Mouse (Mus musculus) G1E (cell line): ENCODE measurements around the gene Olfr584. TPM values are rescaled to one million over a fixed set of nuclear protein-coding genes. Genes with fewer than 3 reads are reported as not detected.

Experiments used
- ATAC-seq: 2 replicates; pipeline ENCODE4 v1.8.0; 2016; ENCODE audit warnings: mild to moderate bottlenecking; ENCODE audit not compliant: insufficient number of reproducible peaks, poor library complexity, low FRiP score, severe bottlenecking; ENCODE audit errors: extremely low read depth
- DNase-seq: peaks from one replicate; pipeline ENCODE4 v3.0.0; 2012; ENCODE audit warnings: low spot score
- H3K27me3 ChIP-seq: 2 replicates; pipeline ENCODE4 v1.6.1; 2012; ENCODE audit warnings: mild to moderate bottlenecking, low read length, inconsistent platforms; ENCODE audit not compliant: insufficient read depth
- H3K36me3 ChIP-seq: replicated peaks from 2 replicates; pipeline ENCODE3; 2012; ENCODE audit warnings: mild to moderate bottlenecking, inconsistent platforms
- H3K4me1 ChIP-seq: 2 replicates; pipeline ENCODE4 v1.6.1; 2012; ENCODE audit warnings: low read depth, low read length, inconsistent platforms, mixed read lengths; ENCODE audit not compliant: insufficient read depth
- H3K4me3 ChIP-seq: 2 replicates; pipeline ENCODE4 v1.5.1; 2012; ENCODE audit warnings: low read depth, mild to moderate bottlenecking, inconsistent platforms, low read length, moderate library complexity, mixed read lengths
- H3K9me3 ChIP-seq: replicated peaks from 2 replicates; pipeline ENCODE4 v1.6.1; 2012; ENCODE audit warnings: inconsistent platforms
- CTCF ChIP-seq: IDR thresholded peaks from 2 replicates; pipeline ENCODE4 v1.5.1; 2012; ENCODE audit warnings: low read depth, low read length, inconsistent platforms, mixed read lengths
- GATA1 ChIP-seq: IDR thresholded peaks from 2 replicates; pipeline ENCODE4 v1.6.1; 2012; ENCODE audit warnings: borderline replicate concordance, low read length, inconsistent platforms, mixed read lengths
- GATA2 ChIP-seq: IDR thresholded peaks from 2 replicates; pipeline ENCODE4 v1.6.1; 2012; ENCODE audit warnings: low read depth, low read length, inconsistent platforms, borderline replicate concordance
- POLR2AphosphoS5 ChIP-seq: IDR thresholded peaks from 2 replicates; pipeline ENCODE4 v1.6.1; 2012; ENCODE audit warnings: low read depth, low read length, inconsistent platforms; ENCODE audit not compliant: insufficient replicate concordance
- TAL1 ChIP-seq: conservative IDR thresholded peaks from 2 replicates; pipeline ENCODE4 v1.6.1; 2012; ENCODE audit warnings: low read depth, low read length, inconsistent platforms, mixed read lengths
- polyA plus RNA-seq: library from polyadenylated mRNA; stranded (reverse); fragments of >175 nt; gene quantifications from 2 replicates; pipeline ENCODE4 v1.2.3, GENCODE M21; 2012
- total RNA-seq, 2 experiments: library from RNA; stranded (forward) in 1 of 2; stranded (reverse) in 1 of 2; fragments of 200-1000 nt in 1 of 2; fragments of >200 nt in 1 of 2; fragmentation: Nextera tagmentation in 1 of 2; gene quantifications; 2 replicates each; pipeline ENCODE4 v1.2.3; 2014 to 2017

Gene Olfr584
- total RNA-seq (2014; fragmentation: Nextera tagmentation) = not detected in 2 replicates
- total RNA-seq (2017) = 0.06 and 0.16 TPM in 2 replicates
- polyA plus RNA-seq = not detected in 2 replicates

- Histone ChIP-seq H3K27me3 (no peaks in the 10 kb centered on the region), H3K4me1 (no peaks in the 10 kb centered on the region), H3K9me3 (no peaks in the 10 kb centered on the region), H3K4me3 (no peak within 1 kb of the TSS), H3K36me3 (no peaks in the 10 kb centered on the region)
- DNase-seq = no peak
- ATAC-seq = no peak
- TF ChIP-seq TAL1 (no peak), POLR2AphosphoS5 (no peak), CTCF (no peak)
These were observed at the start of gene Olfr584 for GRCm38 (mm10) chr7:103081585-103081984. TSS of gene Olfr584 (plus strand) at chr7:103081885.

- DNase-seq (no peak), ATAC-seq (no peak)
- Histone ChIP-seq H3K9me3 (no peaks in the 10 kb centered on the region), H3K4me1 (no peaks in the 10 kb centered on the region), H3K4me3 (no peak within 1 kb of the TSS), H3K27me3 (no peaks in the 10 kb centered on the region), H3K36me3 (no peaks in the 10 kb centered on the region)
- TF ChIP-seq TAL1 (no peak), POLR2AphosphoS5 (no peak), GATA2 (no peak), CTCF (no peak), GATA1 (no peak)
These were observed 44.0 kb upstream of the Olfr584 start, which contains the start of gene Olfr582 for GRCm38 (mm10) chr7:103037724-103038123. TSS of gene Olfr582 (plus strand) at chr7:103038024.

- no peak for TF ChIP-seq GATA1
- TF ChIP-seq TAL1 = no peak
- TF ChIP-seq CTCF = no peak
- TF ChIP-seq POLR2AphosphoS5 = no peak
- TF ChIP-seq GATA2 = no peak
- ATAC-seq (no peak), DNase-seq (no peak)
- H3K4me1 ChIP-seq = no peaks in the 10 kb centered on the region
- no peak within 1 kb of the TSS for H3K4me3 ChIP-seq
- no peaks in the 10 kb centered on the region for H3K27me3 ChIP-seq
- H3K36me3 ChIP-seq = no peaks in the 10 kb centered on the region
- no peaks in the 10 kb centered on the region for H3K9me3 ChIP-seq
These were observed 30.7 kb upstream of the Olfr584 start, which contains the start of gene Olfr583 for GRCm38 (mm10) chr7:103051000-103051399. TSS of gene Olfr583 (plus strand) at chr7:103051300.

- Histone ChIP-seq H3K36me3 (no peaks in the 10 kb centered on the region), H3K27me3 (no peaks in the 10 kb centered on the region), H3K4me3 (no peak within 1 kb of the TSS), H3K9me3 (no peaks in the 10 kb centered on the region), H3K4me1 (no peaks in the 10 kb centered on the region)
- TF ChIP-seq GATA2 = no peak
- no peak for TF ChIP-seq GATA1
- no peak for TF ChIP-seq CTCF
- TF ChIP-seq POLR2AphosphoS5 = no peak
- TF ChIP-seq TAL1 = no peak
- DNase-seq (no peak), ATAC-seq (no peak)
These were observed 15.7 kb downstream of the Olfr584 start, which contains the start of gene Olfr585 for GRCm38 (mm10) chr7:103097420-103097819. TSS of gene Olfr585 (plus strand) at chr7:103097720.

GRCm38 (mm10) chr7:103119406-103119805 lies 37.7 kb downstream of the Olfr584 start:
- Histone ChIP-seq H3K27me3 (no peaks in the 10 kb centered on the region), H3K36me3 (no peaks in the 10 kb centered on the region), H3K4me1 (no peaks in the 10 kb centered on the region), H3K9me3 (no peaks in the 10 kb centered on the region), H3K4me3 (no peak overlapping the region)
- DNase-seq = no peak
- TF ChIP-seq CTCF (no peak), GATA2 (no peak), TAL1 (no peak), POLR2AphosphoS5 (no peak), GATA1 (no peak)
- no peak for ATAC-seq

- TF ChIP-seq GATA2 (no peak), CTCF (no peak), TAL1 (no peak), GATA1 (no peak), POLR2AphosphoS5 (no peak)
- no peak for ATAC-seq
- no peaks in the 10 kb centered on the region for H3K36me3 ChIP-seq
- DNase-seq = no peak
- H3K27me3 ChIP-seq = no peaks in the 10 kb centered on the region
- no peaks in the 10 kb centered on the region for H3K9me3 ChIP-seq
- no peak within 1 kb of the TSS for H3K4me3 ChIP-seq
- H3K4me1 ChIP-seq = no peaks in the 10 kb centered on the region
These were observed 43.9 kb downstream of the Olfr584 start, which contains the start of gene Olfr586 for GRCm38 (mm10) chr7:103125538-103125937. TSS of gene Olfr586 (minus strand) at chr7:103125638.

Other genes starting within 250 kb of the Olfr584 start
Only the 20 nearest of the 26 such genes appear.
- gene Olfr570, start 187.3 kb upstream of the Olfr584 start, total RNA-seq (2014; fragmentation: Nextera tagmentation) = not detected in 2 replicates
- not detected in 2 replicates for gene Olfr570, start 187.3 kb upstream of the Olfr584 start, total RNA-seq (2017)
- gene Olfr570, start 187.3 kb upstream of the Olfr584 start, polyA plus RNA-seq = not detected in 2 replicates
- 0.15 TPM in 1 of 2 replicates, not detected in the other for gene Olfr571, start 164.3 kb upstream of the Olfr584 start, total RNA-seq (2014; fragmentation: Nextera tagmentation)
- 0.11 and 0.12 TPM in 2 replicates for gene Olfr571, start 164.3 kb upstream of the Olfr584 start, total RNA-seq (2017)
- not detected in 2 replicates for gene Olfr571, start 164.3 kb upstream of the Olfr584 start, polyA plus RNA-seq
- not detected in 2 replicates for gene Olfr572, start 157.5 kb upstream of the Olfr584 start, total RNA-seq (2014; fragmentation: Nextera tagmentation)
- gene Olfr572, start 157.5 kb upstream of the Olfr584 start, total RNA-seq (2017) = 0.22 TPM in 1 of 2 replicates, not detected in the other
- not detected in 2 replicates for gene Olfr572, start 157.5 kb upstream of the Olfr584 start, polyA plus RNA-seq
- not detected in 2 replicates for gene Olfr573-ps1, start 139.3 kb upstream of the Olfr584 start, total RNA-seq (2014; fragmentation: Nextera tagmentation)
- gene Olfr573-ps1, start 139.3 kb upstream of the Olfr584 start, total RNA-seq (2017) = not detected in 2 replicates
- gene Olfr573-ps1, start 139.3 kb upstream of the Olfr584 start, polyA plus RNA-seq = not detected in 2 replicates
- not detected in 2 replicates for gene Olfr574, start 133.4 kb upstream of the Olfr584 start, total RNA-seq (2014; fragmentation: Nextera tagmentation)
- gene Olfr574, start 133.4 kb upstream of the Olfr584 start, total RNA-seq (2017) = 0.17 TPM in 1 of 2 replicates, not detected in the other
- gene Olfr574, start 133.4 kb upstream of the Olfr584 start, polyA plus RNA-seq = not detected in 2 replicates
- not detected in 2 replicates for gene Olfr575, start 123.1 kb upstream of the Olfr584 start, total RNA-seq (2014; fragmentation: Nextera tagmentation)
- gene Olfr575, start 123.1 kb upstream of the Olfr584 start, total RNA-seq (2017) = 0.11 TPM in 1 of 2 replicates, not detected in the other
- gene Olfr575, start 123.1 kb upstream of the Olfr584 start, polyA plus RNA-seq = not detected in 2 replicates
- gene Olfr576, start 119.2 kb upstream of the Olfr584 start, total RNA-seq (2014; fragmentation: Nextera tagmentation) = not detected in 2 replicates
- 0.06 TPM in 1 of 2 replicates, not detected in the other for gene Olfr576, start 119.2 kb upstream of the Olfr584 start, total RNA-seq (2017)
- not detected in 2 replicates for gene Olfr576, start 119.2 kb upstream of the Olfr584 start, polyA plus RNA-seq
- gene Olfr577, start 105.9 kb upstream of the Olfr584 start, total RNA-seq (2014; fragmentation: Nextera tagmentation) = not detected in 2 replicates
- 0.05 TPM in 1 of 2 replicates, not detected in the other for gene Olfr577, start 105.9 kb upstream of the Olfr584 start, total RNA-seq (2017)
- gene Olfr577, start 105.9 kb upstream of the Olfr584 start, polyA plus RNA-seq = not detected in 2 replicates
- gene Olfr578, start 92.6 kb upstream of the Olfr584 start, total RNA-seq (2014; fragmentation: Nextera tagmentation) = not detected in 2 replicates
- 0.05 TPM in 1 of 2 replicates, not detected in the other for gene Olfr578, start 92.6 kb upstream of the Olfr584 start, total RNA-seq (2017)
- not detected in 2 replicates for gene Olfr578, start 92.6 kb upstream of the Olfr584 start, polyA plus RNA-seq
- gene Olfr582, start 43.9 kb upstream of the Olfr584 start, total RNA-seq (2014; fragmentation: Nextera tagmentation) = not detected in 2 replicates
- 0.16 TPM in 1 of 2 replicates, not detected in the other for gene Olfr582, start 43.9 kb upstream of the Olfr584 start, total RNA-seq (2017)
- gene Olfr582, start 43.9 kb upstream of the Olfr584 start, polyA plus RNA-seq = not detected in 2 replicates
- not detected in 2 replicates for gene Olfr583, start 30.6 kb upstream of the Olfr584 start, total RNA-seq (2014; fragmentation: Nextera tagmentation)
- 0.11 and 0.29 TPM in 2 replicates for gene Olfr583, start 30.6 kb upstream of the Olfr584 start, total RNA-seq (2017)
- not detected in 2 replicates for gene Olfr583, start 30.6 kb upstream of the Olfr584 start, polyA plus RNA-seq
- not detected in 2 replicates for gene Olfr585, start 15.8 kb downstream of the Olfr584 start, total RNA-seq (2014; fragmentation: Nextera tagmentation)
- gene Olfr585, start 15.8 kb downstream of the Olfr584 start, total RNA-seq (2017) = not detected in 2 replicates
- not detected in 2 replicates for gene Olfr585, start 15.8 kb downstream of the Olfr584 start, polyA plus RNA-seq
- not detected in 2 replicates for gene Olfr586, start 43.8 kb downstream of the Olfr584 start, total RNA-seq (2014; fragmentation: Nextera tagmentation)
- 0.06 and 0.22 TPM in 2 replicates for gene Olfr586, start 43.8 kb downstream of the Olfr584 start, total RNA-seq (2017)
- gene Olfr586, start 43.8 kb downstream of the Olfr584 start, polyA plus RNA-seq = not detected in 2 replicates
- not detected in 2 replicates for gene Olfr588-ps1, start 59.0 kb downstream of the Olfr584 start, total RNA-seq (2014; fragmentation: Nextera tagmentation)
- gene Olfr588-ps1, start 59.0 kb downstream of the Olfr584 start, total RNA-seq (2017) = 0.05 and 0.06 TPM in 2 replicates
- not detected in 2 replicates for gene Olfr588-ps1, start 59.0 kb downstream of the Olfr584 start, polyA plus RNA-seq
- not detected in 2 replicates for gene Olfr589, start 74.5 kb downstream of the Olfr584 start, total RNA-seq (2014; fragmentation: Nextera tagmentation)
- gene Olfr589, start 74.5 kb downstream of the Olfr584 start, total RNA-seq (2017) = 0.11 TPM in 1 of 2 replicates, not detected in the other
- gene Olfr589, start 74.5 kb downstream of the Olfr584 start, polyA plus RNA-seq = not detected in 2 replicates
- gene Olfr591, start 96.5 kb downstream of the Olfr584 start, total RNA-seq (2014; fragmentation: Nextera tagmentation) = not detected in 2 replicates
- 0.05 TPM in 1 of 2 replicates, not detected in the other for gene Olfr591, start 96.5 kb downstream of the Olfr584 start, total RNA-seq (2017)
- gene Olfr591, start 96.5 kb downstream of the Olfr584 start, polyA plus RNA-seq = not detected in 2 replicates
- not detected in 2 replicates for gene Olfr592, start 102.9 kb downstream of the Olfr584 start, total RNA-seq (2014; fragmentation: Nextera tagmentation)
- 0.06 and 0.11 TPM in 2 replicates for gene Olfr592, start 102.9 kb downstream of the Olfr584 start, total RNA-seq (2017)
- gene Olfr592, start 102.9 kb downstream of the Olfr584 start, polyA plus RNA-seq = not detected in 2 replicates
- not detected in 2 replicates for gene Olfr593, start 130.0 kb downstream of the Olfr584 start, total RNA-seq (2014; fragmentation: Nextera tagmentation)
- gene Olfr593, start 130.0 kb downstream of the Olfr584 start, total RNA-seq (2017) = 0.27 and 0.35 TPM in 2 replicates
- not detected in 2 replicates for gene Olfr593, start 130.0 kb downstream of the Olfr584 start, polyA plus RNA-seq
- gene Olfr594, start 135.1 kb downstream of the Olfr584 start, total RNA-seq (2014; fragmentation: Nextera tagmentation) = not detected in 2 replicates
- gene Olfr594, start 135.1 kb downstream of the Olfr584 start, total RNA-seq (2017) = 0.11 TPM in 1 of 2 replicates, not detected in the other
- not detected in 2 replicates for gene Olfr594, start 135.1 kb downstream of the Olfr584 start, polyA plus RNA-seq
- gene Usp17ld, start 170.6 kb downstream of the Olfr584 start, total RNA-seq (2014; fragmentation: Nextera tagmentation) = not detected in 2 replicates
- 0.05 TPM in 1 of 2 replicates, not detected in the other for gene Usp17ld, start 170.6 kb downstream of the Olfr584 start, total RNA-seq (2017)
- not detected in 2 replicates for gene Usp17ld, start 170.6 kb downstream of the Olfr584 start, polyA plus RNA-seq